Mouse (Mus musculus) common myeloid progenitor, adult 5-6 weeks (primary cell): ENCODE results near the gene Abcb6. TPM values are rescaled to one million over a fixed set of nuclear protein-coding genes. Genes with fewer than 3 reads are reported as not detected.

Experiments
- ATAC-seq: replicated peaks from 2 replicates; pipeline ENCODE4 v1.8.0; 2016; ENCODE audit warnings: low read depth, mild to moderate bottlenecking, moderate TSS enrichment, inconsistent platforms; ENCODE audit not compliant: poor library complexity, severe bottlenecking
- total RNA-seq: library from RNA; stranded (forward); fragments of 200-1000, 187-1606 nt; gene quantifications from 2 replicates; pipeline ENCODE4 v1.2.3, GENCODE M21; 2017

Gene Abcb6
- 17.8 and 22.9 TPM in 2 replicates for total RNA-seq

DNA sequence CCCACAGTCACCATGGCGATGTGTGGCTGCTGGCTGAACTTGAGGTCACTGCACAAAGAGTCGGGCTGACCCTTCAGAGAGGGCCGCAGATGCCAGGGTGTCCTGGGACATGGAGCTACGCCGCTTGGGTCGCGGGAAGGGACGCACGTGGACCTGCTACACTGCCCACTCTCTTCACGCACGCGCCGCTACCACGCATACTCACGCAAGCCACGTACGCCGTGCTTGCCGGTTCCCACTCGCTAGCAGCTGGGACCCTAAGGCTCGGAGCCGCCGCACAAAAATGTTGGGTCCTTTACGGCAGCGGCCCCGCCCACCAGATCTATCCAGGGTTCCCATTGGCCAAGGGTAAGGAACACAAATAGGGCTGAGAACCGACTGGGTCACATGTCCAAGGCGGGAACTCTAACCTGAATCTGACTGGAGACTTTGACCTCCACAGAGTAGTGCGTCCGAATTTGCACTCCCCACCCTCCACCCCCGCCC is at the start of gene Abcb6:
TSS of gene Abcb6 (minus strand) at position 288 of the 486 bp plus-strand sequence.
- peak; percentile 89 for ATAC-seq

DNA sequence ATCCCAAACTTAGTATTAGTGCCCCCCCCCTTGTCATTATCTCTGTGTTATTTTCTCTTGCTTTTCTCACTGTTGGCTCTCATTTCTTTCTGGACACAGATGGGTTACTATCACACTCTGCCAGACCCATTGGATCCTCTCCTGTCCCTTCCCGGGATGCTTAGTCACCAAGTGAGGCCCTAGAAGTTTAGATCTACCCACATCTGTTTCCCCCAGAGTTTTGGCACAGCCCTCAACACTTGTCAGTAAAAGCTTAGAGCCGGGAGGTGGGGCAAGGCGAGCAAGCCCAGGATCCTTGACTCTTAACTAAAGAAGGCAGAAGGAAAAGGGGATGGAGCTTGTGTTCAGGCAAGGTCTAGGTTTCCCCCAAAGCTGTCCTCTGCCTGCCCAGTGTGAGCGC is 49.0 kb upstream of the Abcb6 start:
- peak; percentile 81 for ATAC-seq

DNA sequence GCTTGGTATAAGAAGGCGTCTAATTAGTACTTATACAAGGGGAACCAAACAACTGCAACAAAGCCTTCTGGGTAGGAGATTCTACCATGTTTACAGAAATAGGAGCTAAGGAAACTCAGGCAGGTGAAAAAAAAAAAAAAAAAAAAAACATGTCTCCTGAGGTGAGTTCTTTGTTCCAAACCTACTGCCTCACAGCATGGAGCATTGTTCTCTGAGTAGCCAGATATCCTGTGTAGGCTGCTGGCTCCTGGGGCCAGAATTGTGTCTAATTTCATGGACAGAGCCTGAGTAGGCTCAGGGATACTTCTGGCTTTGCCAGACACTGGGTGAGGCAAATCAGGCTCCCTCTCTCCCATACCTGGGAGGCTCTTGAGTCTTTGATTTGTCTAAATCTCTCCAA is 47.5 kb upstream of the Abcb6 start:
- ATAC-seq: no peak

DNA sequence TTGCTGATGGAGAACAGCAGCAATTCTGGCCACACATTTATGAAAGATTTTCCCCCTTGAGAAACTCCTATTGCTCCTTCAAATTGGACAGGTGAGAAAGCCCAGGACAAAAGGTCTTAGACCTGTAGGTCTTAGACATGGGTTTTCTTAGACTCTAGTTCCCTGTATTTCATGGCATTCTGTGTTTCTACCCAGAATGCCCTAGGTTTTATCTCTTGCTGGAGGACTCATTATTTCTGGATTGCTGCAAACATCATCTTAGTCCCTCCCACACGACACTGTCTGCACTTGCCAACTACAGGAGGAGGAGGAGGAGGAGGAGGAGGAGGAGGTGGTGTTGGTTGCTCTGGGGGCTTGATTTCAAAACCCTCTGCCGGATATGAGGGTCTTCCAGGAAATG is 45.9 kb upstream of the Abcb6 start:
- no peak for ATAC-seq

DNA sequence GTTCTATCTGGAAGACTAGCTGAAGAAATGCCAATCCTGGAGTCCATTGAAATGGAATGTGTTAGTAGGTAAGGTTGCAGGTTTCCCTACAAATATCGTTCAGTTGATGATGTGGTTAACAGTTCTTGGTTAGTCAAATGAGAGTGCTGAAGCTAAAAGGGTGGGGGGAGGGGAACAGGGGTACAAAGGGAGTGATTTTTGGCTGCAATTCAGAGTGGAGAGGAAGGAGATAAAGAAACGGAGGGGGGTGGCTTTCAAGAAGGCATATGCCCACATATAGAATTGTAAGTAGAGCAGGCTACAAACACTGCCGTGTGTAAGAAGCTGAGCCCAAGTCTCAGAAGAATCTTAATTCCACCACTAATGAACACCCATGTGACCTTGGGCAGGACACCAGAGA is 45.3 kb upstream of the Abcb6 start:
- ATAC-seq: no peak

DNA sequence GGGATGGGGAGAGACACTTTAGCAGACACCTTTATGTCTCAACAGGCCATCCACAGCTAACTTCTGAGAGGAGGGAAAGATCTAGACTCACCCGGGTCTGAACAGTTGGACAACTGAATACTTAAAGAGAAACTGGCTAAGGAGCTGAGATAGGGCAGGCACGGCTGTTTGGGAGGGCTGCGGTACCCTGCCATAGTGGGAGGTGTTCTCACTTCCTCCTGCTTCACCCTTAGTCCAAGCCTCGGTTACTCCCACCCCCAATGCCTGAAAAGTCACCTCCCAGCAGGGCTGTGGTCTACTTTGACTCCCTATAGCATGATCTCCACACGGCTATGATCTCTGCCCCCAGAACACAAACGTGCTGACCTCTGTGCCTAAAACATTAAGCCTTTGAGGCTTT is 43.3 kb upstream of the Abcb6 start:
- peak; percentile 65 for ATAC-seq

DNA sequence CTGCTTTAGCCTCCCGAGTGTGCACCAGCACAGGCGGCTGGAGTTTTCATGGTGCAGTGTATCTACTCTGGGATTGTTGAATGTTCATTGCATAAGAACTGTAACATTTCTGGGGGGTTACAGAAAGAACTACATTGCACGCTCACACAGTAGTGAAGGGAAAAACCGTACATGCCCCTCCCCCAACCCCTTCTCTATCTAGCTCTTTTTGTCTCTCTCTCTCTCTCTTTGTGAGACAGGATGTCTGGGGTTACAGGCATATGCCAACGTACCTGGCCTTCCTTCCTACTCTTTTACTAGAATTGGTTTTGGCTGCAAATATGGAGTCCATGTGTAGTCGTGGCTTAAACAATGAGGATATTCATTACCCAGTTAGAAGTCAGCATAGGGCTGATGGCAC is 42.7 kb upstream of the Abcb6 start:
- no peak for ATAC-seq

DNA sequence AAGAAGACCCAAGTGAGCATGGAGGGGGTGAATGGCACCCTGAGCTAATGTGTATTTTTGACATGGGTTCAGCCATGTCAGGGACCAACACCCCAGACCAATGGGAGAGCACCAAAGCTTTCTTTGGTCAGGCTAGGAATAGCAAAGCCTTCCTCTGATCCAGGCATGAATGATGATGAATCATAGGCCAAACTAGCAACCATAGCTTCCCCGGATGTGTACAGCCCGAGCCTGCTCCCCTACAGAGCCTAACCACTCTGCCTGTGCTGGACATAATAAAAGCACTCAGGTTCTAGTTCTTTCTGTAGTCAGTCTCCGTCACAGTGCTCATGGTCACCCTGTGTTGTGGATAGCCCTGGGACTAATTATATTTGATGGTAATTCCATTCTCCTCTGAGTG is 41.3 kb upstream of the Abcb6 start:
- no peak for ATAC-seq

DNA sequence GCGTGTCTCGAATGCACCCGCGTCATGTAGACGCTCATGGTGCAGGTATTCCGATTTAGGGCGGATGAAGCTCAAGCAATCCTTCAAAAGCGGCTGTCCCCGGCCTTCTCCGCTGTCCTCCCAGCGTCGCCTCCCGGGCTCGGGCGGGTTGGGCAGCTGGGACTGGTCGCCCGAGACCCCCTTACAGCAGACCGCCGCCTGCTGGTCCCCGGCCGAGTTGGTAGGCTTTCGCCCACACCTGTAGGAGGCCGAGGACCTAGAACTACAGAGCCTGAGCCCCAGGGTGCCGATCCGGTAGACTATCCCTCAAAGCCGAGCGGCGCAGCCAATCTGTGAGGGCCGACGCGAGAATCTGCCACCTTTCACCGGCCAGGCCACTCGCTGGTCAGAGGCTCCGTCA is 39.3 kb upstream of the Abcb6 start, which contains the start of gene Tuba4a:
TSS of gene Tuba4a (minus strand) at position 335 of the 400 bp plus-strand sequence.
- no peak for ATAC-seq

DNA sequence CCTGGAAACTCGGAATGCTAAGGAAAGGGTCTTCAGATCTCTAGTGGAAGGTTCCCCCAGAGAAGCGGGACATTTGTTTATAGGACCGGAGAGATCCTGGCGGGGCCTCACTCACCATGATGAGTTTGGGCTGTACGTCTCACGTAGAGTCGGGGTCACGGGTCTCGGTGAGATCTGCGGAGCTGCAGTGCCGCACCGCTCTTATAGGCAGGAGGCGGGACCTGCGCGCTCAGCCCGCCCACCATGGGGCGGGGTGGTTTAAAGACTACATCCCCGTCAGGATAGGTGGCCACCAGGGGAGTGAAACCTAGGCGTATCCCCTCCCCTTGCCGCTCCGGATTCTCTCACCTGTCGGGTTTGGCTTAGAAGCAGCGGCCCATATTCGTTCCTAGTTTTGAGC is 38.9 kb upstream of the Abcb6 start:
- peak; percentile 70 for ATAC-seq

DNA sequence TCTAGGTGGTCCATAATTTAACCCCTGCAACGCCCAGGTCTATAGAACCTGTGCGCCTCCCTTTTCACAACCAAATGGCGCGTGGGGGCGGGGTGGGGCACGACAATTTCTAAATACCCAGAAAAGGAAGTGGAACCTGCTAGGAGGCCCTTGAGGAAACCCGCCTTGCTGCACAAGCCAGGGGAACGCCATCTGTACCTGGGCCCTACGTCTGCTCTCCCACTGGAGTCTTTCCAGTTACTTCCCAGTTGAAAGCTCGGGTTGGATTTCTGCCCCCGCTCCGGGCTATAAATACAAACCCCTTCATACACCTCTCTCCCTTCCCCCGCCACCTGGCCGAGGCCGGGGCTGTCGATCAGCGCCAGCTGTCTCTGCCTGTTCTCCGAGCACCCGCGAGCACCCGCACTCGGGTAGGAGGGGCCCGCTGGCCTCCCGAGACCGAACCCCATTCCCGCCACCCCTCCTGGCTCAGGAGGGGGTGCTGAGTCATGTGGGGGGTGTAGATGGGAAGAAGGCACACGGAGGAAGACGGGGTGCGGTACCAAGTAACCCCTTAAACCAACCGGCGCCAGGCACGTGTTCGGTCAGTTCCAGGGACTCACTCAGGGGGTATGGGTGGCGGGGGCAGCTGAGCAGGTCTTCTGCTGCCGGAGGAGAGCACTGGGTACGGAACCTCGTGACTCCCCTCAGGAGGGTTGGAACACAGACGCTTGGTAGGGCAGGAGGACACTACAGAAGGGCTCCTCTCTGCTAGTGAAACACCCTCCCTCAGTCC is 38.2 kb upstream of the Abcb6 start:
- ATAC-seq: peak; percentile 24

DNA sequence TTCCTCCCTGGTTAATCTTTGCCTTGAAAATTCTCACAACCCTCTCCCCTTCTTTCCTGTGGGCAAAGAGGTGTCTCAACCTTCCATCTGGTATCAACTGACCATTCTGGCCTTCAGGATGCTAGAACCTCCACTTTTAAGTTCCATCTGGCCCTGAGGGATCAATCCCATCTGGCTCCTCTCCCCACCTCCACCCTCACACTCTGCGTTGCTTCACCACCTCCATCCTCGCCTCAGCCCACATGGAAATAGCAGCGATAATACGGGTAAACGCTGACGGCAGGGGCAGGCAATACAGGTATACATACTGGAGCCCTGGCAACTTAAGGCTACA is 37.7 kb upstream of the Abcb6 start:
- no peak for ATAC-seq

DNA sequence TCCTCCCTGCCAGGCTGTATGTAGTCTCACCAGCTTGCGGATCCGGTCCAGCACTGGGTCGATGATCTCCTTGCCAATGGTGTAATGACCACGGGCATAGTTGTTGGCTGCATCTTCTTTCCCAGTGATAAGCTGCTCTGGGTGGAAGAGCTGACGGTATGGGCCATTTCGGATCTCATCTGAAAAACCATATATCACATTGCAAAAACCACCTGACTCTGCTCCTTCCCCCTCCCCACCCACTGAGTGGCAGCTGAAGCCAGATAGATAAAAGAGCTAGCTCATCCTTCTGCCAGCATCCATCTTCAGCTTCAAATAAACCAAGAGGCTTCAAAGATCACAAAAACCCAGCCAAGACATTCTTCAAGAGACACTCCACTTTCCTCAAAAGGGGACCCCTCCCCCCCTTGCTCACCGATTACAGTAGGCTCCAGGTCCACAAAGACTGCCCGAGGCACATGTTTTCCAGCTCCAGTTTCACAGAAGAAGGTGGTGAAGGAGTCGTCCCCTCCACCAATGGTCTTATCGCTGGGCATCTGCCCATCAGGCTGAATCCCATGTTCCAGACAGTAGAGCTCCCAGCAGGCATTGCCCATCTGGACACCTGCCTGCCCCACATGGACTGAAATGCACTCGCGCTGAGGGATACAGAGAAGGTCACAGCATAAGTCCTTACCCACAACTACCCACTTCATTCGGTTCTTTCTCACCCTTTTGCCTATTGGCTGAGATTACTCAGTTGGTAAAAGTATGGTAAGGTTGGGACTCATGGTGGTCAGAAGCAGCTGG is 36.8 kb upstream of the Abcb6 start:
- no peak for ATAC-seq

DNA sequence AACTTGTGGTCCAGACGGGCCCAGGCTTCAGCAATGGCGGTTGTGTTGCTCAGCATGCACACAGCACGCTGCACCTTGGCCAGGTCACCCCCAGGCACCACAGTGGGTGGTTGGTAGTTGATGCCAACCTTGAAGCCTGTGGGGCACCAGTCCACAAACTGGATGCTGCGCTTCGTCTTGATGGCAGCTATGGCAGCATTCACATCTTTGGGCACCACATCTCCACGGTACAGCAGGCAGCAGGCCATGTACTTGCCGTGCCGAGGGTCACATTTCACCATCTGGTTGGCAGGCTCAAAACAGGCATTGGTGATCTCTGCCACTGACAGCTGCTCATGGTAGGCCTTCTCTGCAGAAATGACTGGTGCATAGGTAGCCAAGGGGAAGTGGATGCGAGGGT is 35.6 kb upstream of the Abcb6 start:
- no peak for ATAC-seq

DNA sequence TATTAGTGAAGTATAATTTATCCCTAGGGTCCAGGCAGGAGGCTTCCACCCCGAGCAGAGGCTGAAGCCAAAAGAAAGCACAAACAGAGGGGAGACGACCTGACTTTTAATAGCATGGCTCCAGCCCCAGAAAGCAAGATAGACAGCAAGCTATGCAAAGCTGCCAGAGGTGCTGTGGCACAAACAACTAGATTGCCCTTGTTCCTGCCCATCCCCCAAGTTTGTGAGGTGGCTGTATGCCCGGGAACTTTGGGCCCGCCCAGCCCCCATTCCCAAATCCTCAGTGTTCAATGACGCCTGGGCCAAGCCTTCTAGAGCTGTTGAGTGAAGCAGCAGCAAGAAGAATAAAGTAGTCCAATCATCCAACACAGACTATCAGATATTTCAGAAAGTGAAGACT is 34.7 kb upstream of the Abcb6 start:
- no peak for ATAC-seq

DNA sequence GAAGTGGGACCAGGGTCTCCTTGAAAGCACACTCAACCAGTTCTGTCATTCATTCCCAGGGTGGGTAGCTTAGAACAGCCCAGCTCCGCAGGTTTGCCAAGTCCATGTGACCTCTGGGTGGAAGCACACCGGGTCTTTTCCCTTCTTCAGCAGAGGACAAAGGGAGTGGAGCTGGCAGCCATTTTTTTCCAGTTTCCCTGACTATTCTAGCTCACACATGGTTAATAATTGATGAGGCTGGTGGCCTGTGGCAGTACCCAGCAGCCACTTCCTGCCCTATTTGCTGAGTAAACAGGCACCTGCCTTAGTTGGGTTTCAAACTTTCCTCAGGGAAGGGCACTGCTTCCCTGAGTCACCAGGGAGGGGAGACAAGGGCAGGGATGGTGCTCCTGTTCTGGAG is 34.2 kb upstream of the Abcb6 start:
- no peak for ATAC-seq

DNA sequence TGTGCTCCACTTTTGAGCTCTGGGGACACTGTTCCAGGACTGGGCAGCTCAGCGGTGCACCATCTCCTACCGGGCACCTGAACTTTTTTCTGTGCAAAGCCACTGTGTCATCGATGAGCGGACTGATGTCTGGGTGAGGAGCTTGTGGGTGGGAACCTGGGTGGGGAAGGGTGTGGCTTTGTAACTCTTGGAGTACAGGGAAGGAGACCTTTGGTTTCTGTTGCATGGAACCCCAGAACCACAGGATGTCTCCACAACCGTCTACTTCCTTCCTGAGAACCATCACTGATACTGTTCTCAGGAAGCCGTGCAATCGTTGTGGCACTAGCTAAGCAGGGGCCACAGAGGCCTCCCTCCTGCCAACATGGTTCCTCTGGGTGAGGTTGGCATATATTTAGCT is 32.9 kb upstream of the Abcb6 start:
- peak; percentile 69 for ATAC-seq

DNA sequence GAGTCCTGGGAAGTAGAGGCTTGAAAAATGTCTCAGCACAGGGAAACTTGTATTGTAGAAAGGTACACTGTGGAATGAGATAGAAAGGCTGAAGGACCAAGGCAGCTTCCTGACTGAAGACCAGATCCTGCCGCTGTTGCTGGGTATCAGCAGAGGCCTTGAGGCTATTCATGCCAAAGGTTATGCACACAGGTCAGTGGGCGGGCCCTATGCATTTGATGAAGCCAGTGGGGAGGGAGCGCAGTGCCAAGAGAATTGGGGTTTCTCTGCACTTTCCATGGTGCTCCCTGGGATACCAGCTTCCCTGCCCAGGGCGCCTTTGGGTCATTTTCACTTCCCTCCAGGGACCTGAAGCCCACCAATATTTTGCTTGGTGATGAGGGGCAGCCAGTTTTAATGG is 32.4 kb upstream of the Abcb6 start:
- no peak for ATAC-seq

DNA sequence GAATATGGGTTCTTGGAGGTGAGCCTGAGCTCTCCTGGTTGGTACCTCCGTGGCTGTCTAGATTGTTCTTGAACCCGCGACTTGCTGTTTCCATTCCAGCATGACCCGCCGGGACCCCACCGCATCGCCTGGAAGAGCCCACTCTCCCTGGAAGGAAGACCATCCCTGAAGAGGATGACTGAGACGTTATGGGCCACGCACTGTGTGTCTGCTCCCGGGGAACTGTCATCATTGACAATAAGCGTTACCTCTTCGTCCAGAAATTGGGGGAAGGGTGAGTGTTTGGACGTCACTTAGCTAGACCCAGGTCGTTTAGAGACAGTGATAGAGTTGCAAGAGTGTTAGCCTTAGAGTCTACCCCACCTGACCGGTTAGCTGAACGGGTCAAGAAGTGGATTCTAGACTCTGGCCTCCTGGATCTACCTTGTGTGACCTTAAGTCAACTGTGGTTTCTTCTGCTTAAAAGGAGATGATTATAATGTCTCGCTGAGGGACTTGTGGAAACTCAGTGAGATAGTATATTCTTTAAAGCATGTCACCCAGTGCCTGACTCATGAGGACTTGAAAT is 31.0 kb upstream of the Abcb6 start:
- ATAC-seq: no peak

DNA sequence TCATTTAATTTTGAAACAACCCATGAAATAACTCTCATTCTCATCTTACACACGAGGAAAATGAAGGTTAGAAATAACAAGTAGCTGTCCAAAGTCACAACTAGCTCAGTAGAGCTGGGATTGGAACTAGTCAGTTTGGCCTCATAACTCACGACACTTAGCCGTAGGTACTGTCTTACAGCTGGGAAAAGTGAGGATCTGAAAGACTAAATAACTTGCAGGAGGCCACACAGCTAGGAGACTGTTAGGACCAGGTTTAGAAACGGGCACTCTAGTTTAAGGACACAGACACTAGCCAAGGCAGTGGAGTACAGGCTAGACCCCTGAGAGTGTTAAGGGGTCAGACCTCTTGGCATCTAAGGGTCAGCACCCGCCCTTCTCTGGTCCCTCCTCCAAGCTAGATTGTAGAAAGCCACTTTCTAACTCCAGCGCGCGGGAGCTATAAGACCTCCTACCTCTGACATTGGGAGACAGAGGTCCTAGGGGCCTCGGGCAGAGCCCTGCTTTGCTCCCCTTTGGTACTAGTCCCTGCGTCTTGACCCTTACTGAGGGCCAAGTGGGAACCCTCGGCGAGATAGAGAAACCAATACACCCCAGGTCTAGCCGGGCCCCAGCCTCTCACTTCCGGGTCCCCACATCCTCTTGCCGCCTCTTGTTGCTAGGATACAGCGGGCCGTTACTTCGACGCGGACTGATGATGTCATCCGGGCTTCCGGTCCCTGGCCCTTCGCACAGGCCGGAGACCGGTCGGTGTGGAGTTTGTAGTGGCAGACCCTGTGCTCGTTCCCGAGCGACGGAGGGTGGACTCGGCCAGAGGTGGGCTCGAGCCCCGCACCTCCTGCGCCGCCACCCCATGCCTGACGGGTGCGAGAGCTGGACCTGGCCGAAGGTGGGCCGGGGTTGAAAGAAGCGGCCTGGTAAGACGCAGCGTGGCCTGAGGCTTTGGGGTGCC is 30.2 kb upstream of the Abcb6 start, which contains the start of the genes Glb1l and Stk16:
TSS of gene Glb1l (minus strand) at position 678 of the 952 bp plus-strand sequence.
TSS of gene Stk16 (plus strand) at position 703 of the 952 bp plus-strand sequence.
- ATAC-seq: peak; percentile 67
